Mouse (Mus musculus) heart, postnatal 14 days (tissue): ENCODE data around the gene Asf1b. TPM values are rescaled to one million over a fixed set of nuclear protein-coding genes. Genes with fewer than 3 reads are reported as not detected.
A peak's percentile ranks its signal among the peaks of the same experiment; 100 is the strongest.
"Not testable (repeated sequence)": the region's sequence is repeated elsewhere in the genome, so short reads cannot be mapped to it uniquely, and the experiment has no call there.

Experiments
- DNase-seq, 2 experiments: peaks; one replicate each; pipeline ENCODE4 v3.0.0; 2021 to 2022
- intact Hi-C: fragments of 180-260 bp; cut with DNase I; formaldehyde crosslinking; loops from one replicate; pipeline ENCODE4 v1.15.1; 2025
- total RNA-seq, 2 experiments: library from RNA; stranded (reverse); gene quantifications; 2 replicates each; pipeline ENCODE4 v1.2.3; 2021

Gene Asf1b
- total RNA-seq, 2 experiments from 2014 or later: 2.8 to 4.4 TPM

GRCm38 (mm10) chr8:83954749-83955105 lies 580 bp upstream of the Asf1b start:
- intact Hi-C loops: loop anchor here (2.0 to 5.0 kb wide), 4 partner anchors 57 to 292 kb away; no protein-coding TSS in a partner anchor
- DNase-seq: no peak

- intact Hi-C loops: loop anchor here (2.0 to 5.0 kb wide), 3 partner anchors 59 to 293 kb away; no protein-coding TSS in a partner anchor
These were observed 581 bp downstream of the Asf1b start for GRCm38 (mm10) chr8:83955958-83956218.

GRCm38 (mm10) chr8:83956789-83957188 lies 1.5 kb downstream of the Asf1b start:
- intact Hi-C loops: loop anchor here (5.0 kb wide), 1 partner anchor 59 kb away; no protein-coding TSS in a partner anchor

More at GRCm38 (mm10) chr8:83955958-83956218, 581 bp downstream of the Asf1b start:
- no peak for DNase-seq

GRCm38 (mm10) chr8:83964015-83964765 lies 8.9 kb downstream of the Asf1b start:
- DNase-seq: peak; percentile 45 to 69
- intact Hi-C loops: no loop called here

More at GRCm38 (mm10) chr8:83956789-83957188, 1.5 kb downstream of the Asf1b start:
- DNase-seq: no peak

GRCm38 (mm10) chr8:83967701-83968100 lies 12.4 kb downstream of the Asf1b start:
- intact Hi-C loops: no loop called here
- no peak for DNase-seq

- intact Hi-C loops: no loop called here
- no peak for DNase-seq
These were observed 15.8 kb downstream of the Asf1b start for GRCm38 (mm10) chr8:83971121-83971520.

- intact Hi-C loops: no loop called here
- DNase-seq: no peak
These were observed 16.4 kb downstream of the Asf1b start for GRCm38 (mm10) chr8:83971661-83972060.

- DNase-seq: peak; percentile 97 to 98
- intact Hi-C loops: no loop called here
These were observed 17.1 kb downstream of the Asf1b start, which contains the start of gene Prkaca for GRCm38 (mm10) chr8:83972150-83973120. Gene Prkaca, plus strand, starts transcription at chr8:83972993.

GRCm38 (mm10) chr8:83973161-83974031 lies 18.1 kb downstream of the Asf1b start:
- DNase-seq: no peak
- intact Hi-C loops: loop anchor here (2.0 kb wide), 1 partner anchor 23 kb away; the partner anchor contains the start of gene Samd1

- intact Hi-C loops: loop anchor here (2.0 kb wide), 1 partner anchor 22 kb away; the partner anchor contains the start of gene Samd1
- no peak for DNase-seq
These were observed 19.2 kb downstream of the Asf1b start for GRCm38 (mm10) chr8:83974521-83974920.

GRCm38 (mm10) chr8:83976101-83976630 lies 20.9 kb downstream of the Asf1b start:
- intact Hi-C loops: no loop called here

GRCm38 (mm10) chr8:83976779-83977350 lies 21.6 kb downstream of the Asf1b start:
- intact Hi-C loops: no loop called here
- peak in 1 of 2 experiments; percentile 15 for DNase-seq

More at GRCm38 (mm10) chr8:83976101-83976630, 20.9 kb downstream of the Asf1b start:
- DNase-seq: peak in 1 of 2 experiments; percentile 19

- intact Hi-C loops: no loop called here
- peak in 1 of 2 experiments; percentile 23 for DNase-seq
These were observed 22.3 kb downstream of the Asf1b start for GRCm38 (mm10) chr8:83977646-83978045.

- DNase-seq: no peak
- intact Hi-C loops: no loop called here
These were observed 22.9 kb downstream of the Asf1b start for GRCm38 (mm10) chr8:83978200-83978599.

- peak; percentile 56 to 70 for DNase-seq
- intact Hi-C loops: no loop called here
These were observed 24.9 kb downstream of the Asf1b start for GRCm38 (mm10) chr8:83980250-83980649.

GRCm38 (mm10) chr8:83980845-83981244 lies 25.5 kb downstream of the Asf1b start:
- peak; percentile 79 to 87 for DNase-seq
- intact Hi-C loops: no loop called here

GRCm38 (mm10) chr8:83981533-83981932 lies 26.2 kb downstream of the Asf1b start:
- intact Hi-C loops: no loop called here
- no peak for DNase-seq

GRCm38 (mm10) chr8:83982449-83982848 lies 27.1 kb downstream of the Asf1b start:
- intact Hi-C loops: no loop called here

GRCm38 (mm10) chr8:83983222-83983621 lies 27.9 kb downstream of the Asf1b start:
- DNase-seq, intact Hi-C loops: not testable (repeated sequence)

More at GRCm38 (mm10) chr8:83982449-83982848, 27.1 kb downstream of the Asf1b start:
- no peak for DNase-seq
